Mouse (Mus musculus) olfactory bulb, adult 2 months (tissue): ENCODE measurements around the gene Drg2.

ENCODE experiments used
- CTCF ChIP-seq: fragments of 200-500 bp; IDR thresholded peaks from 2 replicates; pipeline ENCODE4 v1.5.1; 2012; ENCODE audit warnings: low read depth, mild to moderate bottlenecking, low read length, moderate library complexity; ENCODE audit not compliant: insufficient read depth
- POLR2A ChIP-seq: fragments of 200-500 bp; IDR thresholded peaks from 2 replicates; pipeline ENCODE4 v1.6.1; 2012; ENCODE audit warnings: mild to moderate bottlenecking, low read depth, low read length, moderate library complexity; ENCODE audit not compliant: insufficient read depth

GRCm38 (mm10) chr11:60507281-60507680 is 52.9 kb downstream of the Drg2 start:
- TF ChIP-seq CTCF, result no peak
- TF ChIP-seq POLR2A, result no peak
